Comparison of ENCODE assay signal across 8 mouse cellular contexts in genomic region chr1:177443724-177444482, GRCm38 (mm10). TPM values are rescaled to one million over a fixed set of nuclear protein-coding genes. Genes with fewer than 3 reads are reported as not detected.
DNase-seq lines count a peak whose midpoint lies in the region; ATAC-seq and TF ChIP-seq lines count a peak whose summit lies in the region.

No protein-coding gene starts in this region.

- H3K36me3 ChIP-seq in embryonic facial prominence, embryonic 11.5 days (replicated peaks; ENCODE audit: control insufficient read depth, insufficient read depth, low read depth, low read length) = no peaks in the 10 kb centered on the region; the same call in 1 of the 2 replicates
- H3K36me3 ChIP-seq in hindbrain, postnatal 0 days (ENCODE audit: insufficient read depth, low read length) = peaks cover 8% of the 10 kb centered on the region

- no peak for ATAC-seq in embryonic facial prominence, embryonic 11.5 days (replicated peaks; ENCODE audit: insufficient number of reproducible peaks, low FRiP score, low TSS enrichment, low read depth)
- no peak for ATAC-seq in hindbrain, postnatal 0 days
- ATAC-seq in activated CD4-positive, CD25-positive, alpha-beta regulatory T cell, adult 4 months = no peak

- peak overlapping the region; percentile 90 for H3K9ac ChIP-seq in embryonic facial prominence, embryonic 11.5 days (replicated peaks; ENCODE audit: low read length)
- H3K9ac ChIP-seq in hindbrain, postnatal 0 days (replicated peaks; ENCODE audit: low read length) = peak overlapping the region; percentile 81

- H3K4me2 ChIP-seq in embryonic facial prominence, embryonic 11.5 days (ENCODE audit: low read depth, low read length) = peak overlapping the region; percentile 81
- H3K4me2 ChIP-seq in hindbrain, postnatal 0 days (ENCODE audit: low read depth, low read length) = peak overlapping the region; percentile 76

- H3K27me3 ChIP-seq in embryonic facial prominence, embryonic 11.5 days (ENCODE audit: control insufficient read depth, insufficient read depth, low read length) = no peaks in the 10 kb centered on the region
- no peaks in the 10 kb centered on the region for H3K27me3 ChIP-seq in hindbrain, postnatal 0 days (ENCODE audit: insufficient read depth, low read length)

- H3K9me3 ChIP-seq in embryonic facial prominence, embryonic 11.5 days (replicated peaks; ENCODE audit: control insufficient read depth, low read length) = no peaks in the 10 kb centered on the region
- H3K9me3 ChIP-seq in hindbrain, postnatal 0 days (ENCODE audit: low read length) = no peaks in the 10 kb centered on the region

- peak overlapping the region; percentile 80 for H3K4me3 ChIP-seq in lung, adult 2 months (replicated peaks; ENCODE audit: extremely low read depth, low read depth, low read length)
- H3K4me3 ChIP-seq in embryonic facial prominence, embryonic 11.5 days (ENCODE audit: low read depth, low read length) = peak overlapping the region; percentile 82
- H3K4me3 ChIP-seq in hindbrain, postnatal 0 days (ENCODE audit: low read length) = peak overlapping the region; percentile 85

- peaks cover 11% of the 10 kb centered on the region for H3K4me1 ChIP-seq in lung, adult 2 months (ENCODE audit: control insufficient read depth, insufficient read depth, low read length)
- H3K4me1 ChIP-seq in embryonic facial prominence, embryonic 11.5 days (ENCODE audit: control insufficient read depth, insufficient read depth, low read length) = peaks cover 12% of the 10 kb centered on the region
- 0 out of 2 replicates have a peak, but pooled peaks cover 4% of the 10 kb centered on the region for H3K4me1 ChIP-seq in hindbrain, postnatal 0 days (ENCODE audit: insufficient read depth, low read length)

- peak overlapping the region; percentile 93; the same call in 1 of the 2 replicates for H3K27ac ChIP-seq in embryonic facial prominence, embryonic 11.5 days (replicated peaks; ENCODE audit: low read depth, low read length)
- H3K27ac ChIP-seq in hindbrain, postnatal 0 days = peak overlapping the region; percentile 95

- 24% methylated on average over 9 of the region's 9 CpGs for WGBS in lung, adult 2 months
- WGBS in embryonic facial prominence, embryonic 11.5 days = 33% methylated on average over 9 of the region's 9 CpGs
- 8% methylated on average over 9 of the region's 9 CpGs for WGBS in hindbrain, postnatal 0 days

- intact Hi-C loops in left cerebral cortex, postnatal 4 days (cut with DNase I) = loop anchor here (5.0 kb wide), 3 partner anchors 187 to 567 kb away; partner anchors contain the start of gene Akt3

- no peak for TF ChIP-seq POLR2A in lung, adult 2 months (IDR thresholded peaks at IDR 0.05; ENCODE audit: borderline replicate concordance, extremely low read depth, low read depth, low read length)

- no peak for DNase-seq in lung, adult 2 months
- DNase-seq in lung, postnatal 10 days = no peak
- DNase-seq in embryonic facial prominence, embryonic 11.5 days (ENCODE audit: low spot score) = no peak
- no peak for DNase-seq in hindbrain, postnatal 0 days (ENCODE audit: low spot score)
- peak; percentile 26 for DNase-seq in naive thymus-derived CD4-positive, alpha-beta T cell, adult 2 months (ENCODE audit: low read depth)
- DNase-seq in embryo, embryonic 11 days = no peak
- DNase-seq in left cerebral cortex, postnatal 4 days = no peak

- TF ChIP-seq CTCF in lung, adult 2 months (IDR thresholded peaks at IDR 0.05; ENCODE audit: insufficient read depth, low read length) = no peak
- TF ChIP-seq CTCF in hindbrain, postnatal 0 days (IDR thresholded peaks at IDR 0.05; ENCODE audit: low read depth) = no peak

RNA-seq across cellular contexts. Expression of gene Zbtb18, which starts 1.8 kb away (rescaled TPM):
- polyA plus RNA-seq in lung, adult 2 months (2012; rRNA removed) = 10.5 and 18.0 TPM in 2 replicates
- polyA plus RNA-seq in embryonic facial prominence, embryonic 11.5 days (2014; fragmentation: Nextera tagmentation; extraction: Ambion mirVana) = 3.7 and 6.6 TPM in 2 replicates
- total RNA-seq in hindbrain, postnatal 0 days (2014; rRNA removed) = 112 and 114 TPM in 2 replicates
- 45.6 and 47.3 TPM in 2 replicates for polyA plus RNA-seq in hindbrain, postnatal 0 days (2015; fragmentation: Nextera tagmentation; extraction: Ambion mirVana)
- 100 to 1,000 TPM; 740 to 795 TPM for total RNA-seq in left cerebral cortex, postnatal 4 days (2021)
- 1 to 10 TPM; 2.2 to 3.8 TPM for polyA plus RNA-seq in activated CD4-positive, CD25-positive, alpha-beta regulatory T cell, adult 4 months (2017; shearing (Covaris generic))
